Mouse (Mus musculus) liver, adult 10 weeks (tissue): ENCODE results near the gene Anxa9. TPM values are rescaled to one million over a fixed set of nuclear protein-coding genes. Genes with fewer than 3 reads are reported as not detected.

ENCODE experiments used
- polyA plus RNA-seq: library from polyadenylated mRNA; stranded (reverse); fragments of 350-450 nt; fragmentation: Illumina TruSeq; extraction: RNeasy Lipid Tissue Mini Kit (QIAGEN cat#74804); gene quantifications from one replicate; pipeline ENCODE4 v1.2.3, GENCODE M21; 2014; ENCODE audit warnings: low read depth, low replicate concordance

Anxa9 gene
- 0.26 TPM for polyA plus RNA-seq

GRCm38 (mm10) chr3:95307100-95307499 lies at the start of gene Anxa9:
Anxa9 (minus strand) TSS chr3:95307176.

GRCm38 (mm10) chr3:95314486-95315093 lies 7.6 kb upstream of the Anxa9 start, which contains the start of gene Cers2:
Cers2 (plus strand) TSS chr3:95314791.

GRCm38 (mm10) chr3:95281216-95282126 lies 25.5 kb downstream of the Anxa9 start, which contains the start of the genes Mindy1 and Prune1:
Mindy1 (plus strand) TSS chr3:95281345.
Prune1 (minus strand) TSS chr3:95282076.

GRCm38 (mm10) chr3:95250783-95251424 lies 56.1 kb downstream of the Anxa9 start, which contains the start of gene Bnipl:
Bnipl (minus strand) TSS chr3:95251193.

Other genes with a start within 250 kb of the Anxa9 start
- 5.5 TPM for gene Pip5k1a, start 200.2 kb downstream of the Anxa9 start, polyA plus RNA-seq
- 4.8 TPM for gene Vps72, start 196.2 kb downstream of the Anxa9 start, polyA plus RNA-seq
- not detected for gene Tmod4, start 182.7 kb downstream of the Anxa9 start, polyA plus RNA-seq
- gene Scnm1, start 173.2 kb downstream of the Anxa9 start, polyA plus RNA-seq: 11.2 TPM
- gene Lysmd1, start 173.1 kb downstream of the Anxa9 start, polyA plus RNA-seq: 2.8 TPM
- gene Tnfaip8l2, start 164.8 kb downstream of the Anxa9 start, polyA plus RNA-seq: not detected
- 0.32 TPM for gene Sema6c, start 146.7 kb downstream of the Anxa9 start, polyA plus RNA-seq
- gene Gabpb2, start 89.3 kb downstream of the Anxa9 start, polyA plus RNA-seq: 11.3 TPM
- gene Cdc42se1, start 78.4 kb downstream of the Anxa9 start, polyA plus RNA-seq: 5.0 TPM
- 2.3 TPM for gene Mllt11, start 75.0 kb downstream of the Anxa9 start, polyA plus RNA-seq
- gene Gm128, start 65.6 kb downstream of the Anxa9 start, polyA plus RNA-seq: not detected
- not detected for gene Bnipl, start 56.0 kb downstream of the Anxa9 start, polyA plus RNA-seq
- gene Mindy1, start 25.8 kb downstream of the Anxa9 start, polyA plus RNA-seq: 110 TPM
- 5.4 TPM for gene Prune1, start 25.1 kb downstream of the Anxa9 start, polyA plus RNA-seq
- 417 TPM for gene Cers2, start 7.6 kb upstream of the Anxa9 start, polyA plus RNA-seq
- 9.3 TPM for gene Setdb1, start 50.0 kb upstream of the Anxa9 start, polyA plus RNA-seq
- gene 4930558C23Rik, start 95.7 kb upstream of the Anxa9 start, polyA plus RNA-seq: not detected
- 23.7 TPM for gene Arnt, start 127.2 kb upstream of the Anxa9 start, polyA plus RNA-seq
- 0.34 TPM for gene Ctsk, start 192.1 kb upstream of the Anxa9 start, polyA plus RNA-seq
- 61.6 TPM for gene Ctss, start 219.6 kb upstream of the Anxa9 start, polyA plus RNA-seq